Mouse (Mus musculus) brain, embryonic 14.5 days (tissue): ENCODE data around the gene Prcp.

Experiments used
- CTCF ChIP-seq: fragments of 200-500 bp; IDR thresholded peaks from 2 replicates; pipeline ENCODE4 v1.5.1; 2012; ENCODE audit warnings: inconsistent platforms, mild to moderate bottlenecking, moderate library complexity, borderline replicate concordance; ENCODE audit not compliant: insufficient read depth, insufficient read length; ENCODE audit errors: extremely low read depth
- POLR2A ChIP-seq: fragments of 200-500 bp; IDR thresholded peaks from 2 replicates; pipeline ENCODE4 v1.6.1; 2012; ENCODE audit warnings: mild to moderate bottlenecking, inconsistent platforms, borderline replicate concordance; ENCODE audit not compliant: poor library complexity, insufficient read depth, insufficient read length, severe bottlenecking; ENCODE audit errors: extremely low read depth

GRCm38 (mm10) chr7:92837226-92837625 lies 37.0 kb upstream of the Prcp start:
- TF ChIP-seq CTCF: no peak
- TF ChIP-seq POLR2A: no peak
